Mouse (Mus musculus) midbrain, postnatal 0 days (tissue): ENCODE results near the gene Pde10a. TPM values are rescaled to one million over a fixed set of nuclear protein-coding genes. Genes with fewer than 3 reads are reported as not detected.

Source experiments
- ATAC-seq: fragments of 200-750 bp; cut with Nextera tagmentation; 2 replicates; pipeline ENCODE4 v1.8.0; 2017; ENCODE audit warnings: moderate number of reproducible peaks, mild to moderate bottlenecking, moderate TSS enrichment, moderate library complexity; ENCODE audit not compliant: low FRiP score
- DNase-seq: peaks from one replicate; pipeline ENCODE4 v3.0.0-alpha.2; 2015; ENCODE audit warnings: low spot score
- H3K27ac ChIP-seq: fragments of 300-500 bp; sonication (generic); 2 replicates; pipeline ENCODE4 v1.5.1; 2014; ENCODE audit warnings: low read depth, mild to moderate bottlenecking, low read length, mixed read lengths
- H3K27me3 ChIP-seq: fragments of 300-500 bp; sonication (generic); 2 replicates; pipeline ENCODE4 v1.6.1; 2014; ENCODE audit warnings: low read length, control low read depth, mixed read lengths; ENCODE audit not compliant: insufficient read depth
- H3K36me3 ChIP-seq: fragments of 300-500 bp; sonication (generic); 2 replicates; pipeline ENCODE4 v1.6.1; 2014; ENCODE audit warnings: low read length, control low read depth, mixed read lengths; ENCODE audit not compliant: insufficient read depth
- H3K4me1 ChIP-seq: fragments of 300-500 bp; sonication (generic); 2 replicates; pipeline ENCODE4 v1.6.1; 2014; ENCODE audit warnings: mild to moderate bottlenecking, control low read depth, antibody characterized with exemption, low read length, mixed read lengths; ENCODE audit not compliant: insufficient read depth
- H3K4me2 ChIP-seq: fragments of 300-500 bp; sonication (generic); 2 replicates; pipeline ENCODE4 v1.6.1; 2014; ENCODE audit warnings: low read depth, mild to moderate bottlenecking, low read length, mixed read lengths; ENCODE audit not compliant: poor library complexity, severe bottlenecking
- H3K4me3 ChIP-seq: fragments of 300-500 bp; sonication (generic); 2 replicates; pipeline ENCODE4 v1.5.1; 2014; ENCODE audit warnings: low read depth, mild to moderate bottlenecking, low read length, moderate library complexity
- H3K9ac ChIP-seq: fragments of 300-500 bp; sonication (generic); replicated peaks from 2 replicates; pipeline ENCODE4 v1.6.1; 2014; ENCODE audit warnings: mild to moderate bottlenecking, low read length, moderate library complexity, mixed read lengths; ENCODE audit not compliant: poor library complexity, severe bottlenecking
- H3K9me3 ChIP-seq: fragments of 300-500 bp; sonication (generic); 2 replicates; pipeline ENCODE4 v1.6.1; 2016; ENCODE audit warnings: low read length, control low read depth
- CTCF ChIP-seq: IDR thresholded peaks from 2 replicates; pipeline ENCODE4 v1.5.1; 2016; ENCODE audit warnings: antibody characterized with exemption, mild to moderate bottlenecking
- WGBS: fragments of 180-500 bp; shearing (Covaris S2); extraction: QIAGEN DNeasy Blood & Tissue Kit; methylation state at CpG from one replicate; pipeline ENCODE4 v1.1.7; 2014; 5-methylcytosine and 5-hydroxymethylcytosine counted together
- polyA plus RNA-seq: library from polyadenylated mRNA; unstranded; fragments of >200 nt; fragmentation: Nextera tagmentation; extraction: Ambion mirVana; gene quantifications from 2 replicates; pipeline ENCODE4 v1.2.1, GENCODE M21; 2015
- total RNA-seq: library from RNA; depleted of rRNA; stranded (reverse); fragments of >200 nt; gene quantifications from 2 replicates; pipeline ENCODE4 v1.2.3, GENCODE M21; 2014

Pde10a gene
- total and polyA plus RNA-seq, 2 experiments from 2014 or later, result 8.6 to 40.3 TPM

- H3K9me3 ChIP-seq, result no peaks in the 10 kb centered on the region
- H3K4me2 ChIP-seq, result no peak overlapping the region
- H3K4me1 ChIP-seq, result no peaks in the 10 kb centered on the region
- no peak for ATAC-seq
- no peaks in the 10 kb centered on the region for H3K27me3 ChIP-seq
- no peak for DNase-seq
- H3K4me3 ChIP-seq, result no peak overlapping the region
- no peak overlapping the region for H3K27ac ChIP-seq
- H3K9ac ChIP-seq, result no peak overlapping the region
- peak; percentile 14; the same call in 1 of the 2 replicates for TF ChIP-seq CTCF
- WGBS, result 64% methylated on average over 6 of the region's 6 CpGs
- no peaks in the 10 kb centered on the region for H3K36me3 ChIP-seq
These were observed 205.9 kb downstream of the Pde10a start for GRCm38 (mm10) chr17:8731073-8731472.

GRCm38 (mm10) chr17:8736259-8736658, 211.1 kb downstream of the Pde10a start:
- H3K27ac ChIP-seq, result no peak overlapping the region
- no peak overlapping the region for H3K4me2 ChIP-seq
- TF ChIP-seq CTCF, result no peak
- H3K4me3 ChIP-seq, result no peak overlapping the region
- H3K36me3 ChIP-seq, result no peaks in the 10 kb centered on the region
- no peaks in the 10 kb centered on the region for H3K27me3 ChIP-seq
- no peak for ATAC-seq
- no peaks in the 10 kb centered on the region for H3K9me3 ChIP-seq
- DNase-seq, result peak; percentile 42
- no peak overlapping the region for H3K9ac ChIP-seq
- 57% methylated on average over 6 of the region's 6 CpGs for WGBS
- H3K4me1 ChIP-seq, result no peaks in the 10 kb centered on the region

- H3K4me2 ChIP-seq, result no peak overlapping the region
- ATAC-seq (no peak), DNase-seq (no peak)
- H3K4me3 ChIP-seq, result no peak overlapping the region
- H3K9me3 ChIP-seq, result no peaks in the 10 kb centered on the region
- H3K27me3 ChIP-seq, result no peaks in the 10 kb centered on the region
- no peaks in the 10 kb centered on the region for H3K4me1 ChIP-seq
- no peaks in the 10 kb centered on the region for H3K36me3 ChIP-seq
- H3K9ac ChIP-seq, result no peak overlapping the region
- no peak overlapping the region for H3K27ac ChIP-seq
- TF ChIP-seq CTCF, result no peak
- 68% methylated on average over 3 of the region's 3 CpGs for WGBS
These were observed 217.6 kb downstream of the Pde10a start for GRCm38 (mm10) chr17:8742772-8743171.

- no peak overlapping the region for H3K4me2 ChIP-seq
- no peaks in the 10 kb centered on the region for H3K36me3 ChIP-seq
- H3K4me3 ChIP-seq, result no peak overlapping the region
- no peaks in the 10 kb centered on the region for H3K4me1 ChIP-seq
- 51% methylated on average over 1 of the region's 1 CpGs for WGBS
- H3K27me3 ChIP-seq, result no peaks in the 10 kb centered on the region
- TF ChIP-seq CTCF, result peak; percentile 51
- no peak overlapping the region for H3K9ac ChIP-seq
- ATAC-seq (no peak), DNase-seq (no peak)
- no peak overlapping the region for H3K27ac ChIP-seq
- H3K9me3 ChIP-seq, result no peaks in the 10 kb centered on the region
These were observed 220.2 kb downstream of the Pde10a start for GRCm38 (mm10) chr17:8745334-8745733.

- H3K36me3 ChIP-seq, result no peaks in the 10 kb centered on the region
- ATAC-seq, result no peak
- no peak overlapping the region for H3K4me3 ChIP-seq
- H3K9me3 ChIP-seq, result no peaks in the 10 kb centered on the region
- no peak overlapping the region for H3K27ac ChIP-seq
- TF ChIP-seq CTCF, result no peak
- no peaks in the 10 kb centered on the region for H3K27me3 ChIP-seq
- no peak for DNase-seq
- WGBS, result 82% methylated on average over 4 of the region's 4 CpGs
- H3K9ac ChIP-seq, result no peak overlapping the region
- no peaks in the 10 kb centered on the region for H3K4me1 ChIP-seq
- no peak overlapping the region for H3K4me2 ChIP-seq
These were observed 224.3 kb downstream of the Pde10a start for GRCm38 (mm10) chr17:8749426-8749825.

DNA sequence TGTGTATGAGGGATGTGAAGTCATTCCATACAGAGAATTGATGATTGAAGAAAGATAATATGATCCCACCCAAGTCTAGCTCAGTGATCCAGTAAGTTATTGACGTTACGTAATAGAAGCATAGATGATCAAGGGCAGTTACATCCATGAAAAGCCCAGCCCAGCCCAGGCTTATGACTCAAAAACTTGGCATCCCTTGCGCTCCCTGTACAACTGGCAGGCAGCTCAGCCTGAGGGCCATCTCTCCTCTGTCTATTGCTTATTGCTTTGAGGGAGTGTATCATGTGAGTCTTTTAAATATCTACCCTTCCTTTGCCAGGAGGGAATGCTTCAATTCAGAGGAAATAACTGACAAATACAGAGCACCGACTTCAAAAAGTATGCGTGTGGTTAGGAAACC, 232.4 kb downstream of the Pde10a start:
- ATAC-seq (no peak), DNase-seq (no peak)
- H3K36me3 ChIP-seq, result no peaks in the 10 kb centered on the region
- WGBS, result 92% methylated on average over 5 of the region's 5 CpGs
- H3K27ac ChIP-seq, result no peak overlapping the region
- H3K9me3 ChIP-seq, result no peaks in the 10 kb centered on the region
- no peak overlapping the region for H3K4me3 ChIP-seq
- H3K9ac ChIP-seq, result no peak overlapping the region
- H3K27me3 ChIP-seq, result no peaks in the 10 kb centered on the region
- H3K4me2 ChIP-seq, result no peak overlapping the region
- no peaks in the 10 kb centered on the region for H3K4me1 ChIP-seq
- no peak for TF ChIP-seq CTCF

DNA sequence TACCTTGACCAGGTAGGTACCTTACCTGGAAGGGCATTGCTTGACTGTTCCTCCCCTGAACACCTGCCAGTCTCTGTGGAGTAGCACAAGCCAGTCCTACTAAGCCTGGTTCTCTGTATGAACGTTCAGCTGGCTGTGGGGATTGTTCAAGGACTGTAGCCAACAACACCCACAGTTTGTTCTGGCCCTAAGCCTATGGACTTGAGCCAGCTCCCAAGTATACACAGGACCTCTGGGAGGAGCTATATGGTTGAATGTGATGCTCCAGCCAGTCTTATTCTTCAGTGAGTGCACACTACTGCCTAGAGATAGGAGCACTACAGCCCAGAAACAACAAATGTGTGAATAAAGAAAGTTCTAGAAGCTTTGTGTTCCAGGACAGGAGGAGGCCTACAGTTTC, 238.1 kb downstream of the Pde10a start:
- Histone ChIP-seq H3K4me3 (no peak overlapping the region), H3K27ac (no peak overlapping the region)
- 33% methylated on average over 1 of the region's 1 CpGs for WGBS

More for the DNA sequence above, 238.1 kb downstream of the Pde10a start:
- no peak for ATAC-seq
- no peak overlapping the region for H3K4me2 ChIP-seq
- no peaks in the 10 kb centered on the region for H3K9me3 ChIP-seq
- TF ChIP-seq CTCF, result no peak
- DNase-seq, result peak; percentile 51
- no peaks in the 10 kb centered on the region for H3K27me3 ChIP-seq
- no peaks in the 10 kb centered on the region for H3K4me1 ChIP-seq
- H3K36me3 ChIP-seq, result no peaks in the 10 kb centered on the region
- no peak overlapping the region for H3K9ac ChIP-seq
